Mouse (Mus musculus) ES-E14 (cell line): ENCODE results near the gene Camk2b. TPM values are rescaled to one million over a fixed set of nuclear protein-coding genes. Genes with fewer than 3 reads are reported as not detected.
"Not testable (repeated sequence)": the region's sequence is repeated elsewhere in the genome, so short reads cannot be mapped to it uniquely, and the experiment has no call there.

ENCODE experiments used
- DNase-seq: peaks from one replicate; pipeline ENCODE4 v3.0.0-alpha.2; 2013; ENCODE audit warnings: low read depth, low spot score
- H3K27ac ChIP-seq: 2 replicates; pipeline ENCODE4 v1.5.1; 2012; ENCODE audit warnings: low read depth, mild to moderate bottlenecking, low read length, moderate library complexity, mixed read lengths; ENCODE audit not compliant: poor library complexity, insufficient read depth, severe bottlenecking
- H3K36me3 ChIP-seq: 2 replicates; pipeline ENCODE4 v1.6.1; 2012; ENCODE audit warnings: mild to moderate bottlenecking, low read length, moderate library complexity, mixed read lengths; ENCODE audit not compliant: control insufficient read depth, poor library complexity, insufficient read depth, severe bottlenecking
- H3K4me1 ChIP-seq, 2 experiments: fragments of 150-350 bp in 1 of 2; sonication (generic) in 1 of 2; 2 replicates each; pipeline ENCODE4 v1.6.1; 2012; ENCODE audit warnings: low read length in 2 of 2, mild to moderate bottlenecking in 1 of 2, mixed read lengths in 1 of 2; ENCODE audit not compliant: control insufficient read depth in 2 of 2, insufficient read depth in 2 of 2, poor library complexity in 1 of 2
- H3K4me3 ChIP-seq, 2 experiments: fragments of 150-350 bp in 1 of 2; sonication (generic) in 1 of 2; 2 replicates each; pipeline ENCODE4 v1.5.1; 2012; ENCODE audit warnings: low read length in 2 of 2, low read depth in 1 of 2, mild to moderate bottlenecking in 1 of 2, mixed read lengths in 1 of 2; ENCODE audit not compliant: insufficient read depth in 1 of 2, poor library complexity in 1 of 2, severe bottlenecking in 1 of 2
- H3K9ac ChIP-seq: 2 replicates; pipeline ENCODE4 v1.6.1; 2012; ENCODE audit warnings: low read depth, mild to moderate bottlenecking, low read length, mixed read lengths; ENCODE audit not compliant: poor library complexity, insufficient read depth, severe bottlenecking
- H3K9me3 ChIP-seq: fragments of 150-350 bp; sonication (generic); 2 replicates; pipeline ENCODE4 v1.6.1; 2012; ENCODE audit warnings: low read depth, mild to moderate bottlenecking, low read length; ENCODE audit not compliant: control insufficient read depth, insufficient read depth
- CHD2 ChIP-seq: IDR thresholded peaks from 2 replicates; pipeline ENCODE4 v1.6.1; 2014; ENCODE audit warnings: mild to moderate bottlenecking, low read depth, low read length, inconsistent platforms
- HCFC1 ChIP-seq: IDR thresholded peaks from 2 replicates; pipeline ENCODE4 v1.6.1; 2012; ENCODE audit warnings: low read length, inconsistent platforms, borderline replicate concordance; ENCODE audit not compliant: insufficient read depth
- MAFK ChIP-seq: IDR thresholded peaks from 2 replicates; pipeline ENCODE4 v1.6.1; 2014; ENCODE audit warnings: mild to moderate bottlenecking, low read depth, low read length, inconsistent platforms; ENCODE audit not compliant: insufficient read depth
- ZC3H11A ChIP-seq: IDR thresholded peaks from 2 replicates; pipeline ENCODE4 v1.6.1; 2012; ENCODE audit warnings: low read depth, mild to moderate bottlenecking, inconsistent platforms, low read length, borderline replicate concordance
- ZNF384 ChIP-seq: IDR thresholded peaks from 2 replicates; pipeline ENCODE4 v1.6.1; 2012; ENCODE audit warnings: low read depth, low read length, inconsistent platforms
- in situ Hi-C, 2 experiments: fragments of 600-800 bp; cut with MboI; formaldehyde crosslinking; loops; one replicate each; pipeline ENCODE4 v1.15.1; 2025; ENCODE audit warnings: low sequenced_read_pairs in 2 of 2, inconsistent platforms in 1 of 2; ENCODE audit not compliant: unreplicated experiment in 2 of 2
- total RNA-seq: library from RNA; depleted of rRNA; stranded (reverse); fragments of 300-350 nt; gene quantifications from 2 replicates; pipeline ENCODE4 v1.2.3, GENCODE M21; 2012

Gene Camk2b
- total RNA-seq, 1 experiment: 6.4 TPM

GRCm38 (mm10) chr11:6104734-6105133 is 38.6 kb upstream of the Camk2b start:
- TF ChIP-seq ZC3H11A: no peak
- in situ Hi-C loops: no loop called here

GRCm38 (mm10) chr11:6096637-6097036 is 30.5 kb upstream of the Camk2b start:
- in situ Hi-C loops, H3K9me3 ChIP-seq, DNase-seq, H3K4me3 ChIP-seq, H3K27ac ChIP-seq, H3K36me3 ChIP-seq, H3K9ac ChIP-seq, H3K4me1 ChIP-seq: not testable (repeated sequence)
- peak; percentile 87 for TF ChIP-seq ZNF384

More at GRCm38 (mm10) chr11:6104734-6105133, 38.6 kb upstream of the Camk2b start:
- H3K4me3 ChIP-seq: no peak overlapping the region
- no peaks in the 10 kb centered on the region for H3K9me3 ChIP-seq
- H3K4me1 ChIP-seq: no peaks in the 10 kb centered on the region
- no peak overlapping the region for H3K9ac ChIP-seq
- H3K36me3 ChIP-seq: peaks cover 21% of the 10 kb centered on the region
- no peak for DNase-seq
- no peak overlapping the region for H3K27ac ChIP-seq

DNA sequence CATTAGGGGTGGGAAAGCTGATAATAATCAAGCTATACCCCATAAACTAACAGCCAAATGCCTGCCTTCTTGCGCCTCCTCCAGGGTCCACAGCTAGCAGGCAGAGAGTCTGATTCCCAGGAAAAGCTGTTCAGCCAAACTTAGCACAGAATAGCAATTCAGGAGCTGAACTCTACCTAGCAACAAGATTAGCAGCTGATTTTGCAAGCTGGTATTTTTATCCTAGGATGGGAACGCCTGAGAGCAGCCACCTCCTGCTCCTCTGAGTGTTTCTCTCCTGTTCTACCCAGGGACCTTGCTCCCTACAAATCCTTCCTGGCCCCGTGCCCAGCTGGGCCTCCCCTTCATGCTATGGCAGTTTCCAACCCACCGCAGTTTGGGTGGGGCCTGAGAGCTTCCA is 20.8 kb upstream of the Camk2b start:
- Histone ChIP-seq H3K4me3 (no peak overlapping the region), H3K27ac (no peak overlapping the region), H3K9me3 (no peaks in the 10 kb centered on the region), H3K4me1 (no peaks in the 10 kb centered on the region), H3K36me3 (no peaks in the 10 kb centered on the region), H3K9ac (no peak overlapping the region)
- TF ChIP-seq HCFC1 (no peak), CHD2 (no peak), ZC3H11A (no peak), ZNF384 (no peak), MAFK (no peak)
- DNase-seq: no peak
- in situ Hi-C loops: no loop called here

GRCm38 (mm10) chr11:6078737-6079136 is 12.6 kb upstream of the Camk2b start:
- in situ Hi-C loops: no loop called here

GRCm38 (mm10) chr11:6075618-6076066 is 9.5 kb upstream of the Camk2b start:
- Histone ChIP-seq H3K4me1 (no peaks in the 10 kb centered on the region), H3K9ac (no peak overlapping the region), H3K36me3 (no peaks in the 10 kb centered on the region), H3K27ac (no peak overlapping the region), H3K4me3 (no peak overlapping the region), H3K9me3 (no peaks in the 10 kb centered on the region)
- no peak for DNase-seq
- in situ Hi-C loops: no loop called here
- TF ChIP-seq ZC3H11A (no peak), CHD2 (no peak), ZNF384 (no peak), HCFC1 (no peak), MAFK (no peak)

More at GRCm38 (mm10) chr11:6078737-6079136, 12.6 kb upstream of the Camk2b start:
- Histone ChIP-seq H3K9ac (no peak overlapping the region), H3K27ac (no peak overlapping the region), H3K4me3 (no peak overlapping the region), H3K4me1 (no peaks in the 10 kb centered on the region), H3K36me3 (no peaks in the 10 kb centered on the region), H3K9me3 (no peaks in the 10 kb centered on the region)
- no peak for TF ChIP-seq ZNF384
- TF ChIP-seq HCFC1: no peak
- TF ChIP-seq CHD2: no peak
- no peak for TF ChIP-seq ZC3H11A
- TF ChIP-seq MAFK: no peak
- no peak for DNase-seq
